Comparison of ENCODE assay signal across 10 mouse cellular contexts in genomic region chr6:146994236-146994635, GRCm38 (mm10). TPM values are rescaled to one million over a fixed set of nuclear protein-coding genes. Genes with fewer than 3 reads are reported as not detected.
DNase-seq lines count a peak whose midpoint lies in the region; ATAC-seq lines count a peak whose summit lies in the region.
"Had no signal": no experiment of that assay in that cellular context is flagged by ENCODE, and none has a peak within 500 bp of the region (broad histone marks: within the 10 kb centered on the region; RNA-seq: fewer than 3 reads in every experiment).

No protein-coding gene starts in this region.

- no peaks in the 10 kb centered on the region for H3K4me1 ChIP-seq in midbrain, embryonic 11.5 days (ENCODE audit: control insufficient read depth, insufficient read depth, low read length)
- H3K4me1 ChIP-seq in midbrain, embryonic 15.5 days = no peaks in the 10 kb centered on the region
- H3K4me1 ChIP-seq: hindbrain, embryonic 15.5 days had no signal

- no peak overlapping the region for H3K27ac ChIP-seq in midbrain, embryonic 11.5 days (ENCODE audit: low read depth, low read length)
- no peak overlapping the region for H3K27ac ChIP-seq in midbrain, embryonic 15.5 days
- H3K27ac ChIP-seq: hindbrain, embryonic 15.5 days had no signal

- H3K9me3 ChIP-seq in midbrain, embryonic 11.5 days (ENCODE audit: control insufficient read depth, low read length) = no peaks in the 10 kb centered on the region
- H3K9me3 ChIP-seq in midbrain, embryonic 15.5 days = no peaks in the 10 kb centered on the region
- H3K9me3 ChIP-seq: hindbrain, embryonic 15.5 days had no signal

- no peaks in the 10 kb centered on the region for H3K27me3 ChIP-seq in midbrain, embryonic 11.5 days (ENCODE audit: control insufficient read depth, insufficient read depth, low read length)
- no peaks in the 10 kb centered on the region for H3K27me3 ChIP-seq in midbrain, embryonic 15.5 days (replicated peaks)
- H3K27me3 ChIP-seq: hindbrain, embryonic 15.5 days had no signal

- no peaks in the 10 kb centered on the region for H3K36me3 ChIP-seq in midbrain, embryonic 11.5 days (ENCODE audit: control insufficient read depth, insufficient read depth, low read length)
- no peaks in the 10 kb centered on the region for H3K36me3 ChIP-seq in midbrain, embryonic 15.5 days (replicated peaks)
- H3K36me3 ChIP-seq: hindbrain, embryonic 15.5 days had no signal

- WGBS in midbrain, embryonic 11.5 days = 50% methylated on average over 5 of the region's 5 CpGs
- 37% methylated on average over 5 of the region's 5 CpGs for WGBS in midbrain, embryonic 15.5 days

- no peak overlapping the region for H3K9ac ChIP-seq in midbrain, embryonic 11.5 days (ENCODE audit: low read length)
- H3K9ac ChIP-seq in midbrain, embryonic 15.5 days = no peak overlapping the region
- H3K9ac ChIP-seq: hindbrain, embryonic 15.5 days had no signal

- no peak overlapping the region for H3K4me3 ChIP-seq in midbrain, embryonic 11.5 days (ENCODE audit: low read depth, low read length)
- H3K4me3 ChIP-seq in midbrain, embryonic 15.5 days = no peak overlapping the region
- H3K4me3 ChIP-seq: hindbrain, embryonic 15.5 days had no signal

- DNase-seq in cerebellum, adult 18-20 months = peak; percentile 44 to 45
- no peak for DNase-seq in cerebellum, adult 9-11 months
- DNase-seq in midbrain, embryonic 11.5 days (ENCODE audit: low spot score, missing footprints) = peak; percentile 91
- DNase-seq in cerebellum, adult 8-10 months = peak; percentile 38
- peak; percentile 78 for DNase-seq in heart, postnatal 4 days
- DNase-seq in lung, adult 18-20 months = peak; percentile 44 to 60
- DNase-seq in spleen, postnatal 36 days (ENCODE audit: low spot score in 2 of 2) = peak; percentile 5 to 8

- no peak for ATAC-seq in midbrain, embryonic 11.5 days (ENCODE audit: low FRiP score)
- no peak for ATAC-seq in midbrain, embryonic 15.5 days (replicated peaks)

- no peak overlapping the region for H3K4me2 ChIP-seq in midbrain, embryonic 11.5 days
- no peak overlapping the region for H3K4me2 ChIP-seq in midbrain, embryonic 15.5 days
- H3K4me2 ChIP-seq: hindbrain, embryonic 15.5 days had no signal

RNA-seq across cellular contexts. Expression of gene Rep15, which starts 38.1 kb away (rescaled TPM):
- 0.55 and 0.88 TPM in 2 replicates for polyA plus RNA-seq in midbrain, embryonic 11.5 days (2014; fragmentation: Nextera tagmentation; extraction: Ambion mirVana)
- polyA plus RNA-seq in midbrain, embryonic 15.5 days (2015; fragmentation: Nextera tagmentation; extraction: Ambion mirVana) = 0.85 and 1.1 TPM in 2 replicates
- total RNA-seq in heart, postnatal 4 days (2021) = 1 to 10 TPM; 1.3 to 1.4 TPM

RNA-seq across cellular contexts. Expression of gene 1700034J05Rik, which starts 40.0 kb away (rescaled TPM):
- polyA plus RNA-seq in midbrain, embryonic 11.5 days (2014; fragmentation: Nextera tagmentation; extraction: Ambion mirVana) = 0.11 and 0.18 TPM in 2 replicates
- 0.08 TPM in 1 of 2 replicates, not detected in the other for polyA plus RNA-seq in midbrain, embryonic 15.5 days (2015; fragmentation: Nextera tagmentation; extraction: Ambion mirVana)
- not detected for total RNA-seq in heart, postnatal 4 days (2021)
- total RNA-seq: neutrophil, adult 5-6 weeks had no signal

RNA-seq across cellular contexts. Expression of gene Mrps35, which starts 48.3 kb away (rescaled TPM):
- 88.1 and 97.8 TPM in 2 replicates for polyA plus RNA-seq in midbrain, embryonic 11.5 days (2014; fragmentation: Nextera tagmentation; extraction: Ambion mirVana)
- polyA plus RNA-seq in midbrain, embryonic 15.5 days (2015; fragmentation: Nextera tagmentation; extraction: Ambion mirVana) = 67.8 and 78.9 TPM in 2 replicates
- 100 to 1,000 TPM; 145 to 147 TPM for total RNA-seq in heart, postnatal 4 days (2021)
